Mouse (Mus musculus) kidney, adult 2 months (tissue): Measurements from ENCODE around the gene Enpp4. TPM values are rescaled to one million over a fixed set of nuclear protein-coding genes. Genes with fewer than 3 reads are reported as not detected.

ENCODE experiments used
- DNase-seq: peaks from one replicate; pipeline ENCODE4 v3.0.0; 2021
- H3K27ac ChIP-seq: fragments of 200-500 bp; 2 replicates; pipeline ENCODE4 v1.5.1; 2012; ENCODE audit warnings: low read depth, low read length, control low read depth, inconsistent platforms; ENCODE audit not compliant: insufficient read depth
- H3K27me3 ChIP-seq: fragments of 200-500 bp; replicated peaks from 2 replicates; pipeline ENCODE4 v1.6.1; 2012; ENCODE audit warnings: mild to moderate bottlenecking, moderate library complexity, low read length, inconsistent platforms; ENCODE audit not compliant: control insufficient read depth, insufficient read depth
- H3K36me3 ChIP-seq: fragments of 200-500 bp; 2 replicates; pipeline ENCODE4 v1.6.1; 2012; ENCODE audit warnings: mild to moderate bottlenecking, moderate library complexity, low read length, inconsistent platforms; ENCODE audit not compliant: control insufficient read depth, insufficient read depth
- H3K4me1 ChIP-seq: fragments of 200-500 bp; 2 replicates; pipeline ENCODE4 v1.6.1; 2011; ENCODE audit warnings: low read length; ENCODE audit not compliant: control insufficient read depth, insufficient read depth
- H3K4me3 ChIP-seq: fragments of 200-500 bp; 2 replicates; pipeline ENCODE4 v1.5.1; 2011; ENCODE audit warnings: mild to moderate bottlenecking, low read depth, low read length, control low read depth; ENCODE audit not compliant: insufficient read depth
- CTCF ChIP-seq: fragments of 200-500 bp; conservative IDR thresholded peaks from 2 replicates; pipeline ENCODE4 v1.5.1; 2011; ENCODE audit warnings: low read depth, mild to moderate bottlenecking, control low read depth, low read length, moderate library complexity, mixed read lengths; ENCODE audit not compliant: insufficient read depth, insufficient read length
- POLR2A ChIP-seq: fragments of 200-500 bp; IDR thresholded peaks from one replicate; pipeline ENCODE4 v1.6.1; 2011; ENCODE audit warnings: low read depth, low read length, control low read depth
- WGBS: fragments of 180-500 bp; shearing (Covaris S2); methylation state at CpG from one replicate; pipeline ENCODE4 v1.1.7; 2018; 5-methylcytosine and 5-hydroxymethylcytosine counted together
- polyA plus RNA-seq: library from polyadenylated mRNA; depleted of rRNA; stranded (reverse); fragments of >200 nt; gene quantifications from 2 replicates; pipeline ENCODE4 v1.2.3, GENCODE M21; 2012

Enpp4 gene
- polyA plus RNA-seq, 1 experiment = 8.2 TPM

DNA sequence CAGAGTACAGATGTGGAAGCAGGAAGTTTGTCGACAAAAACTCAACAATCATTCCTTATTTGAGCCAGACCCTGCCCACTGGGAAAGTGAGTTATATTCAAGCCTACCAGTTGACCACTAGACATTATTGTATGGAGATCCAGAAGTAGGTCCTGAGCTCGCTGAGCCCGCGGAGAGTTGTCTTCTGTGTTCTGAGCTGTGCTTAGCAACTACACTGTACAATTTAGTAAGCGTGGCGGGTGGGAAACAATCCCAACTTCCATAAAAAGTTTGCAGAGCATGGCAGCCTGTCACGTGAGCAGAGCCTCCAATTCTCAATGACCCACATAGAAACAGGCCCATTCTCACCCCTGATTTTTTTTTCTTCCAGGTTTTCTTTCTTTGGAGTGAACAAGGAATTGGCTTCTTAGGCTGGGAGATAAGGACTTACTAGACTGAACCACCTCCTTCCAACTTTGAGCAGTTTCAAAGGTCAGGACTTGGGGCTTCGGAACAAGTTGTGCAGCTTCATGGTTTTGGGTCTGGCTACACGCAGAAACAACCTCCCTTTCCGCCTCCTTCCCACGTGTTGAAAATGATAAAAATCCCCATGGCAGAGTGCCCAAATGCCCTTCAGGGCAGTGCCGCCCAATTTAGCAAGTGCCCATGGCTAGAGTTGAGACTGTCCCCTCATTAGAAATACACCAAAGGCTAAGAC lies 28.3 kb downstream of the Enpp4 start:
- Histone ChIP-seq H3K27ac (no peak overlapping the region), H3K4me3 (no peak overlapping the region), H3K4me1 (peaks cover 11% of the 10 kb centered on the region; the same call in 1 of the 2 replicates), H3K27me3 (no peaks in the 10 kb centered on the region), H3K36me3 (no peaks in the 10 kb centered on the region)
- WGBS = 63% methylated on average over 12 of the region's 12 CpGs
- DNase-seq = peak; percentile 14
- TF ChIP-seq POLR2A (no peak), CTCF (no peak)

GRCm38 (mm10) chr17:44076051-44076680 lies 29.4 kb downstream of the Enpp4 start:
- 38% methylated on average over 6 of the region's 6 CpGs for WGBS
- Histone ChIP-seq H3K4me3 (no peak overlapping the region), H3K4me1 (peaks cover 11% of the 10 kb centered on the region; the same call in 1 of the 2 replicates), H3K27ac (no peak overlapping the region), H3K36me3 (no peaks in the 10 kb centered on the region), H3K27me3 (no peaks in the 10 kb centered on the region)
- peak; percentile 71 for DNase-seq
- peak; percentile 69 for TF ChIP-seq CTCF
- no peak for TF ChIP-seq POLR2A

DNA sequence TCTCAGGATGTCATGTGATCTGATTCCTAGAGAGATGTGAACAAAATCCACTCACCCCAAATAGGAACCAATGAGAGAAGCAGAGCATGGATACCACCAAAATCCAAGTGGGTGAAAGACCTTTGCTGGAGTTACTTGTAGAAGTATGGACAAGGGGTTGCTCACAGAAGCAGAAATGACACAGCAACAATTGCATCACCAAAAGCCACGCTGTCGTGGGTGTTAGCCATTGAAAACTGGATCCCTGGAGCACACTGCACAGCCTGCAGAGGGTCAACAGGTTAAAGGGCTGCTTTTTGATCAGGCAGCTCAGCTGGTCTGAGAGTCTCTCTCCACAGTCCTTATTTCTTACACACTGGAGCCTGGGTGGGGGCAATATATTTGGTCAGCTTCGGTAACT lies 30.0 kb downstream of the Enpp4 start:
- WGBS = 79% methylated on average over 3 of the region's 3 CpGs
- Histone ChIP-seq H3K4me3 (no peak overlapping the region), H3K4me1 (peaks cover 11% of the 10 kb centered on the region; the same call in 1 of the 2 replicates), H3K36me3 (no peaks in the 10 kb centered on the region), H3K27ac (no peak overlapping the region), H3K27me3 (no peaks in the 10 kb centered on the region)
- DNase-seq = no peak
- TF ChIP-seq POLR2A = no peak
- TF ChIP-seq CTCF = no peak

- TF ChIP-seq CTCF (no peak), POLR2A (no peak)
- no peaks in the 10 kb centered on the region for H3K36me3 ChIP-seq
- no peaks in the 10 kb centered on the region for H3K4me1 ChIP-seq
- no peak overlapping the region for H3K27ac ChIP-seq
- DNase-seq = no peak
- no peaks in the 10 kb centered on the region for H3K27me3 ChIP-seq
- no peak overlapping the region for H3K4me3 ChIP-seq
These were observed 33.9 kb downstream of the Enpp4 start for GRCm38 (mm10) chr17:44071680-44072079.

DNA sequence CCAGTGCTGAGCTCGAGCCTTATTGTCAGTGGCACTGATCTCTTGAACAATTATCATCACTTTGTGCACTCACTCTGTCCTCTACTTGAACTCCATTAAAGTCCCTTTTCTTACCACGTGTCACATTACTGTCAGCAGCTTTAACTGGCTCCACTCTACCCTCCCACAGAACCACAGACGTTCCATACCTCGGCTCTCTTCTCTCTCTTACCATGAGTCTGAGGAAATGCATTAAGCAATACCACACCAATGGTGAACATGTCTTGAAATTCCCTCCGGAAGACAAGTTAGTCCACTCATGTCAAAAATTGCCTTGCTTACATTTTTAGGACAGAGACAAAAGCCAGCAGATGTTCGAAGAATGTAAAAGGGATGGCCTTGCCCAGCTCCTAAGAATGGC lies 36.7 kb downstream of the Enpp4 start:
- TF ChIP-seq POLR2A (no peak), CTCF (no peak)
- H3K27me3 ChIP-seq = no peaks in the 10 kb centered on the region

DNA sequence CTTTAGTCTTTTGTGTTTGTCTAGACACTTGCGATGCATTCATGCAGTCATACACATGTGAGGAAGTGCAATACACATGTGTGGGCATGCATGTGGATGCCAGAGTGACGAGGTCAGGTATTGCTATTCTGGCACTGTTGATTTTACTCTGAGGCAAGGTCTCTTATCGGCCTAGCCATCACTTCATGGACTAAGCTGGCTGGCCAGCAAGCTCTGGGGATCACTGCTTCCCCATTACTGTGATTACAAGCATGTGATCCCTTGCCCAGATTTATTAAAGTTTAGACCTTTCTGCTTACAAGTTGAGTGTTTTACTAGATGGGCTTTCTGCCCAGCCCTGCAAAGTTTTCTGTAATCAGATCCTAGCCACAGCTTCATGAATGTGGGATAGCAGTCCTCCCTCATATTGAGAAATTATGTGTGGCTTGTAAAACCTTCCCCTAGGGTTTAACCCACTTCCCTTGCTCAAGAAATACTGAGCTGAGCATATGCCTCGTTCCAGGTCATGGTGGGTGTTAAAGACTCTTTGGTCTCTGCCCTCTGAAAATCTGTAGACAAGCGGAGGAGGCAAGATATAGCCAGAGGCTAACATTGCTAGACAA lies 44.2 kb downstream of the Enpp4 start:
- TF ChIP-seq POLR2A = no peak
- no peak for TF ChIP-seq CTCF
- no peaks in the 10 kb centered on the region for H3K27me3 ChIP-seq
- no peaks in the 10 kb centered on the region for H3K36me3 ChIP-seq
- DNase-seq = peak; percentile 15
- H3K27ac ChIP-seq = no peak overlapping the region
- H3K4me3 ChIP-seq = no peak overlapping the region
- H3K4me1 ChIP-seq = no peaks in the 10 kb centered on the region
- 56% methylated on average over 5 of the region's 5 CpGs for WGBS

More for the DNA sequence above, 36.7 kb downstream of the Enpp4 start:
- no peak for DNase-seq
- Histone ChIP-seq H3K4me3 (no peak overlapping the region), H3K27ac (no peak overlapping the region), H3K36me3 (no peaks in the 10 kb centered on the region), H3K4me1 (no peaks in the 10 kb centered on the region)
- WGBS = 68% methylated on average over 6 of the region's 6 CpGs

GRCm38 (mm10) chr17:44060781-44061180 lies 44.8 kb downstream of the Enpp4 start:
- H3K4me3 ChIP-seq = no peak overlapping the region
- H3K27ac ChIP-seq = no peak overlapping the region
- no peaks in the 10 kb centered on the region for H3K4me1 ChIP-seq
- H3K27me3 ChIP-seq = no peaks in the 10 kb centered on the region
- 90% methylated on average over 1 of the region's 1 CpGs for WGBS
- DNase-seq = no peak
- no peaks in the 10 kb centered on the region for H3K36me3 ChIP-seq
- TF ChIP-seq CTCF (no peak), POLR2A (no peak)
